Mouse (Mus musculus): ENCODE measurements around the gene Trim7.
"Not testable (repeated sequence)": the region's sequence is repeated elsewhere in the genome, so short reads cannot be mapped to it uniquely, and the experiment has no call there.

The Trim7 gene

DNA sequence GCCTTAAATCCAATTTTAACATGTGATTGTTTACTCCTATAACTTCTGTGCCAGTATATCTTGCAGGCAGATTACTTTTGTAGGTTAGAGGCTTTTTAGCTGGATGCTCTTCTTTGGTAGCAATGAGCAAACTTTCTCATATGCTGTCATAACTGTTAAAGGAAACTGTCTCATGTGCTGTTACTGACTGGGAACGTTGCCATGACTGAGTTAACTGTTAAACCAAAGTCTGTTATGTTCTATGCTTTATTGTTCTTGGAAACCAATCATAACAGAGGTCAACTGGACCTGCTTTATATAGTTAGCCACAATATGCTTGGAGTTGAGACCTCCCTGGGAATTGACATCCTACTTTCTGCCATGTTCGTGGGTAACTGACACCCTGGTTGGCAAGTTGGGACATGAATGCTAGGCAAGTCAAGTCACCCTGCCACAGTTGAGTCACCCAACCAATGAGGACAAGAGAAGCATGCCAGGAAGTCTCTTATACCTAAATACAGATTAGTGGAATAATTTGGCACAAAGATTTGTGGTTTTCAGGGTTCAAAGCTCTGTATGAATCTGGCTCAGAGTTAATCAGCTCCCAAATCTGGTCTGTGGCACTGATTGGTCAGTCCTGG, 73.0 kb downstream of the Trim7 start:
- no peak for DNase-seq (ENCODE audit: low spot score in 2 of 2)

DNA sequence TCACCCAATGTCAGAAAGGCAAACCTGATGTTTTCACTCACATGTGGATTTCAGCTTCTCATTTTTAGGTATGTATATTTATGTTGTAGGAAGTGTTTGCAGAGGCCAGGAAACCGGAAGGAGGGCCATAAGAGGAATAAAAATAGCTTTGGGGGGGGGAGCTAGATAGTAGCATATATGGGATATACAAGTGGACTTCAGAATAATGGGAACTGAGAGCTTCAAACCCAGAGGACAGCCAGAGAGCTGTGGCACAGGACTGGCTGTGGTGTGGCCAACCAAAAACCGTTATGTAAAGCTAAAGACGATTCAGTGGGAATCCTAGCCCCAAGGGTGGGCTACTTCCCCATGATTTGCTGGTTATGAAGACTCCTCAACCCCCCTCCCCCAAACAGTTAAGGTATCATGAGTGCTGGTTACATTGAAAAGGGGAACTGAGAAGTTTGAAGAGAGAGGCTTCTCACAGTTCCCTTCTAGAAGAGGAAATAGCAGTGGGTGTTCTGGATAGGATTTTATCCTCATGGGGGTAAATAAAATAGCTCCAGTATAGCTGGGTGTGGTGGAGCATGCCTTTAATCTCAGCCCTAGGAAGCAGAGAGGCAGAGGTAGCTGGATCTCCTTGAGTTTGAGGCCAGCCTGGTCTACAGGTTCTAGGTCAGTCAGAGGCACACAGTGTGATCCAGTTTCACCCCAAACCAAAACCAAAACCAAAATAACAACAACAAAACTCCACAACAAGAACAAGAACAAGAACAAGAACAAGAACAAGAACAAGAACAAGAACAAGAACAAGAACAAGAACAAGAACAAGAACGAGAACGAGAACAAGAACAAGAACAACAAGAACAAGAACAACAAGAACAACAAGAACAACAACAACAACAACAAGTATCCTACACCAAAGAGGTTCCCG, 75.0 kb downstream of the Trim7 start:
- DNase-seq (ENCODE audit: low spot score in 2 of 2), result not testable (repeated sequence)

DNA sequence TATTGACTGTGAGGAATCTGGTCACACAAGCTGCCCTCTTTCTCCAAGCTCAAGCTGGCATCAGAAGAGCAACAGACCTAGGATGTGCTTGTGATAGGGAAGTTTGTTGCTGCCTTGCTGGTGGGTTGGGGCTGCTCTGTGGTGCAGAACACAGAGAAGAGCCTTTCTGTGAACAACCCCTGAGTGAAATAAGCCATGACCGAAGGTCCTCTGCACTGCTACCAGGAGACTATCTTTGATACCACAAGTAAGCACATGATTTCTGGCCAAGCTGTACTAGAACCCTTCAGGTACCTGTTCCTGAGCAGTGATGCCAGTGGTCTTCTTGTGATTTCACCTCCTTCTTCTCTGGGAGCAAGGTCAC, 75.6 kb downstream of the Trim7 start:
- DNase-seq (ENCODE audit: low spot score in 2 of 2), result not testable (repeated sequence)
